Mouse (Mus musculus): Measurements from ENCODE around the gene Btbd7. TPM values are rescaled to one million over a fixed set of nuclear protein-coding genes. Genes with fewer than 3 reads are reported as not detected.

Gene Btbd7
- total RNA-seq, 2 experiments from 2014 or later: 17.9 TPM

DNA sequence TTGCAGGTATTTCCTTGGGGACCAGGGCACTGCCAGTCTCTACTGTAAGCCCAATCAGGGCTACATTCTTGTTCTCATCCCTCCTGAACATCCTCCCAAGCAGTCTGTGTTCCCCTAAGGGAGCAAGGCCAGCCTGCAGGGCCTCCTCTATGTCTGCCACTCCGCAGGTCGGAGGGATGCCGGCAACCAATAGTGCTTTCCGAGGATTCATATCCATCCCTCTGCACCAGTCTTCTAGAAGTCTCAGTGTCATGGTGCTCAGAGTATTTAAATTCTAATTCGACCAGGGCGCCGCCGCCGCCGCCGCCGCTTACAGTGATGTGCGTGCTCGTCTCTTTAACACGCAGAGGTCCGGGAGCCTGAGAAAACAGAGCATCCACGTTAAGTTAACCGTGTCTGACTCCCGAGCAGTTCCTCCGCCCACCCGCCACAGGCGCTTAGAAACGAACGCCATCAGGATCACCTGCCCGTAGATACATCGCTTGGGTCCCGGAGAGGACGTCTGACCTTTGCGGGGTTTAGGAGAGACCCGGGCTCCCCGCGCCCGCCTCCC, 135.2 kb downstream of the Btbd7 start:
- DNase-seq (ENCODE audit: low spot score in 2 of 2): peak; percentile 37
- intact Hi-C loops (cut with DNase I): no loop called here

GRCm38 (mm10) chr12:102742056-102742455, 136.2 kb downstream of the Btbd7 start:
- DNase-seq (ENCODE audit: low spot score in 2 of 2): no peak
- intact Hi-C loops (cut with DNase I): no loop called here

DNA sequence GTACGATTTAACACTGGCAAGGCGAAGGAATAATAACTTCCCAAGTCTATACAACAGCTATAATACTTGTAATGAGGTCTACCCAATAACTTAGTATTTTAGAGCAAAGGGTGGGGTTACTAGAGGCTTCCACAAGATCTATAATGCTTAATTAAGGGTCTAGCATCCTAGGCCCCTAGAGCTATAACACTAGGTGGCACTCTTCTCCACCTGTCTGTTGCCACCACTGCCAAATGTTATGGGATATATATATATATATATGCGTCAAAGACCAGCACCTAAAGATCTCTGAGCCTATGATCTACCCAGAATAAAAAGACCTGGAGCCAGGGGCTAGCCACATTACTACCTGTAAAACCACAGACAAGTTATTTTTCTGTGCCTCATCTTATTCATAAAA, 138.0 kb downstream of the Btbd7 start:
- intact Hi-C loops (cut with DNase I): no loop called here
- no peak for DNase-seq (ENCODE audit: low spot score in 2 of 2)

DNA sequence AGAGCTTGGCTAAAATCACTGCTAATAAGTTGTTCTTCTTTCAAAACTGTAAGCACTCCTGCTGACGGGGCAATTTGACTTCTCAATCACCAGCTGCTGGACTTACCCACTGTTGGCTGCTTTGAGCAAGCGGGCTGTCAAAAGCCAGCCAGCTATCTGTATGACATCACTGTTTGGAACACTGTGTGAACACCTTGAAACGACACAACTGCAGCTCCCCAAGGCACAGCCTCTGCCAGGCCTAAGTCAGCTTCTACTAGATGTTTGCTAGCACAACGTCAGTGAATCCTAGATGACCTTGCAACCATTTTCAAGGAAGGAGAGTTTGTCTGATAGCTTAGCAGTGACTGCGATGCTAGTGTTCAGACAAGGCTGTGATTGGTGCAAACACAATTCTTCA, 139.2 kb downstream of the Btbd7 start:
- intact Hi-C loops (cut with DNase I): no loop called here
- no peak for DNase-seq (ENCODE audit: low spot score in 2 of 2)

- intact Hi-C loops (cut with DNase I): no loop called here
These were observed 144.9 kb downstream of the Btbd7 start for GRCm38 (mm10) chr12:102733381-102733780.

GRCm38 (mm10) chr12:102730798-102731619, 147.3 kb downstream of the Btbd7 start:
- intact Hi-C loops (cut with DNase I): no loop called here
- DNase-seq (ENCODE audit: low spot score in 2 of 2): no peak

More at GRCm38 (mm10) chr12:102733381-102733780, 144.9 kb downstream of the Btbd7 start:
- DNase-seq (ENCODE audit: low spot score in 2 of 2): peak; percentile 67 to 69

Other genes with a start within 250 kb of the Btbd7 start
- 10 to 100 TPM; 74.9 to 76.2 TPM for gene Itpk1, start 173.5 kb downstream of the Btbd7 start, total RNA-seq (2021)
- 10 to 100 TPM; 37.4 to 38.3 TPM for gene Moap1, start 134.8 kb downstream of the Btbd7 start, total RNA-seq (2021)
- gene Tmem251, start 134.7 kb downstream of the Btbd7 start, total RNA-seq (2021): 1 to 10 TPM; 4.9 to 5.1 TPM
- not detected for gene Gm28051, start 120.7 kb downstream of the Btbd7 start, total RNA-seq (2021)
- gene Gon7, start 120.7 kb downstream of the Btbd7 start, total RNA-seq (2021): 10 to 100 TPM; 12.8 to 14.0 TPM
- 10 to 100 TPM; 33.4 to 34.5 TPM for gene Ubr7, start 120.5 kb downstream of the Btbd7 start, total RNA-seq (2021)
- 10 to 100 TPM; 20.6 to 21.9 TPM for gene Gm20604, start 119.8 kb downstream of the Btbd7 start, total RNA-seq (2021)
- gene Cox8c, start 20.8 kb upstream of the Btbd7 start, total RNA-seq (2021): not detected
- gene Unc79, start 70.4 kb upstream of the Btbd7 start, total RNA-seq (2021): 10 to 100 TPM; 43.4 TPM